Mouse (Mus musculus): ENCODE measurements around the gene Hdhd3. TPM values are rescaled to one million over a fixed set of nuclear protein-coding genes. Genes with fewer than 3 reads are reported as not detected.
"Not testable (repeated sequence)": the region's sequence is repeated elsewhere in the genome, so short reads cannot be mapped to it uniquely, and the experiment has no call there.

Gene Hdhd3
- polyA plus RNA-seq, 1 experiment from 2014 or later = 23.5 TPM

GRCm38 (mm10) chr4:62479593-62479936, 23.7 kb downstream of the Hdhd3 start:
- peak overlapping the region; percentile 87 for H3K4me2 ChIP-seq (replicated peaks; ENCODE audit: low read depth)
- not testable (repeated sequence) for H3K27me3 ChIP-seq (ENCODE audit: control insufficient read depth, insufficient read depth, low read length); H3K4me1 ChIP-seq (replicated peaks; ENCODE audit: control insufficient read depth, insufficient read depth); H3K9ac ChIP-seq (ENCODE audit: low read length); H3K27ac ChIP-seq (replicated peaks); DNase-seq (ENCODE audit: low spot score); ATAC-seq (ENCODE audit: low FRiP score, low TSS enrichment); H3K9me3 ChIP-seq (ENCODE audit: control insufficient read depth, low read length); H3K36me3 ChIP-seq (ENCODE audit: control insufficient read depth, insufficient read depth, low read length)
- peak overlapping the region; percentile 48 for H3K4me3 ChIP-seq (ENCODE audit: low read depth, low read length)
- peak; percentile 71 for TF ChIP-seq CTCF (IDR thresholded peaks at IDR 0.05; ENCODE audit: low read depth)
- WGBS = 11% methylated on average over 11 of the region's 11 CpGs

DNA sequence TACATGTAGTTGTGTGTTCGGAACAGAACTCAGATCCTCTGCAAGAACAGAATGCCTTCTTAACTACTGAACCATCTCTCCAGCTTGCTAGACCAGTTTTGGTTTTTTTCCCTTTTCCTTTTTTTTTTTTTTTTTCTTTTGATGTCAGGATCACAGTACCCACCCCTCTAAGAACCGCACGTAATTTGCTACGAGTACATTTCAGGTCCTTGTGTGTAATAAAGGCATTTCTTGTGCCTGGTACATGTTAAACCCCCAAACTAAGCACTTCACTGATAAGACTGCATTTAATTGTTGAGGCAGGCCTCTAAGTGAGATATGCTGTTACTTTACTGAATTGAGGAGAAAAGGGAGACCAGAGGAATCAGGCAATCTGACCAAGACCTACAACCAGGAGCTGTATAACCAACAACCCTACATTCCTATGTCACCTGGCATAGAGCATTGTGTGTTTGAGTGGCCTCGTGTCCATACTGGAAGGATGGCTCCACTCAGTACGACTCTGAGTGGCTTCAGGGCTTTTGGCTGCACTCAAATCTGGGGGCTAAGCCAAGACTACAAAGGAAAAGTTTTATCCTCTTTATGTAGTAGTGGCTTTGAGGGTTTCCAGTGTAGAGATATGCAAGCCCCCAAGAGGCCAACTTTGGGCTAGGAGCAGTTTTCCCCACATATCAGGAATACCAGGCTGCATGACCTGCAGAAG, 25.6 kb downstream of the Hdhd3 start:
- ATAC-seq (ENCODE audit: low FRiP score, low TSS enrichment) = no peak
- peaks cover 3% of the 10 kb centered on the region; the same call in 1 of the 2 replicates for H3K4me1 ChIP-seq (replicated peaks; ENCODE audit: control insufficient read depth, insufficient read depth)
- no peaks in the 10 kb centered on the region for H3K27me3 ChIP-seq (ENCODE audit: control insufficient read depth, insufficient read depth, low read length)
- TF ChIP-seq CTCF (IDR thresholded peaks at IDR 0.05; ENCODE audit: low read depth) (no peak), EP300 (optimal IDR thresholded peaks at IDR 0.05) (no peak)
- no peak overlapping the region for H3K27ac ChIP-seq (replicated peaks)
- no peaks in the 10 kb centered on the region for H3K9me3 ChIP-seq (ENCODE audit: control insufficient read depth, low read length)
- WGBS = 59% methylated on average over 6 of the region's 6 CpGs
- no peak overlapping the region for H3K4me2 ChIP-seq (replicated peaks; ENCODE audit: low read depth)
- no peak overlapping the region for H3K4me3 ChIP-seq (ENCODE audit: low read depth, low read length)
- H3K36me3 ChIP-seq (ENCODE audit: control insufficient read depth, insufficient read depth, low read length) = no peaks in the 10 kb centered on the region
- DNase-seq (ENCODE audit: low spot score) = no peak
- no peak overlapping the region for H3K9ac ChIP-seq (ENCODE audit: low read length)

GRCm38 (mm10) chr4:62475793-62476192, 27.5 kb downstream of the Hdhd3 start:
- H3K9ac ChIP-seq (ENCODE audit: low read length) = no peak overlapping the region
- H3K27me3 ChIP-seq (ENCODE audit: control insufficient read depth, insufficient read depth, low read length) = no peaks in the 10 kb centered on the region
- 67% methylated on average over 6 of the region's 6 CpGs for WGBS
- peaks cover 2% of the 10 kb centered on the region; the same call in 1 of the 2 replicates for H3K4me1 ChIP-seq (replicated peaks; ENCODE audit: control insufficient read depth, insufficient read depth)
- no peak overlapping the region for H3K27ac ChIP-seq (replicated peaks)
- H3K4me2 ChIP-seq (replicated peaks; ENCODE audit: low read depth) = no peak overlapping the region
- H3K4me3 ChIP-seq (ENCODE audit: low read depth, low read length) = no peak overlapping the region
- DNase-seq (ENCODE audit: low spot score) (no peak), ATAC-seq (ENCODE audit: low FRiP score, low TSS enrichment) (no peak)
- TF ChIP-seq EP300 (optimal IDR thresholded peaks at IDR 0.05) (no peak), CTCF (IDR thresholded peaks at IDR 0.05; ENCODE audit: low read depth) (no peak)
- H3K36me3 ChIP-seq (ENCODE audit: control insufficient read depth, insufficient read depth, low read length) = no peaks in the 10 kb centered on the region
- no peaks in the 10 kb centered on the region for H3K9me3 ChIP-seq (ENCODE audit: control insufficient read depth, low read length)

GRCm38 (mm10) chr4:62475131-62475530, 28.1 kb downstream of the Hdhd3 start:
- no peaks in the 10 kb centered on the region for H3K9me3 ChIP-seq (ENCODE audit: control insufficient read depth, low read length)
- no peak overlapping the region for H3K9ac ChIP-seq (ENCODE audit: low read length)
- whole genome bisulfite sequencing = 65% methylated on average over 2 of the region's 2 CpGs
- no peak overlapping the region for H3K4me2 ChIP-seq (replicated peaks; ENCODE audit: low read depth)
- H3K27ac ChIP-seq (replicated peaks) = no peak overlapping the region
- TF ChIP-seq CTCF (IDR thresholded peaks at IDR 0.05; ENCODE audit: low read depth) (no peak), EP300 (optimal IDR thresholded peaks at IDR 0.05) (no peak)
- H3K4me1 ChIP-seq (replicated peaks; ENCODE audit: control insufficient read depth, insufficient read depth) = no peaks in the 10 kb centered on the region
- H3K36me3 ChIP-seq (ENCODE audit: control insufficient read depth, insufficient read depth, low read length) = no peaks in the 10 kb centered on the region
- H3K27me3 ChIP-seq (ENCODE audit: control insufficient read depth, insufficient read depth, low read length) = no peaks in the 10 kb centered on the region
- ATAC-seq (ENCODE audit: low FRiP score, low TSS enrichment) (no peak), DNase-seq (ENCODE audit: low spot score) (no peak)
- H3K4me3 ChIP-seq (ENCODE audit: low read depth, low read length) = no peak overlapping the region

GRCm38 (mm10) chr4:62472071-62472470, 31.2 kb downstream of the Hdhd3 start:
- H3K9me3 ChIP-seq (ENCODE audit: control insufficient read depth, low read length) = no peaks in the 10 kb centered on the region
- no peak for TF ChIP-seq CTCF (IDR thresholded peaks at IDR 0.05; ENCODE audit: low read depth)
- no peak for TF ChIP-seq EP300 (optimal IDR thresholded peaks at IDR 0.05)
- WGBS = 85% methylated on average over 2 of the region's 2 CpGs

DNA sequence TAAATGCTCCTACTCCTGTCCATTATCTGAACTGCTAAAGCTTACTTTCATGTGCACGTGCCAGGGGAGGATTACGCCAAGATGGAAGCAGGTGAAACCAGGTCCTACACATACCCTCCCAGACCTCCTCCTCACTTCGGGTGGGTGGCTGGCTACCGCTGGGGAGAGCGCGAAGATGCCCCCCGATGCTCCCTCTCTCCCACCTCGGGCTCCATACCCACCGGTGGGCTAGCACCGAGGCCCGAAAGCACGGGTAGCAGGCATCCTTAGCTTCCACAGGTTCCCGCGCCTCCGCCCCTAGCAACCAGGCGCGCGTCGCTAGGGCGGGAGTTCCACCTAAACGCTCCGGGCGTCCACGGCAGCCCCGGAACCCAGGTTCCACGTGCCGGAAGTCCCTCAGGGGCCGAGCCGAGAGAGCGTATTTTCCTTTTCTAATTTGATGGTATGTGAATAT, 32.6 kb downstream of the Hdhd3 start, which contains the start of gene Wdr31:
Gene Wdr31 (minus strand): TSS at position 299 of the 454 bp plus-strand sequence.
- H3K4me3 ChIP-seq (ENCODE audit: low read depth, low read length) = peak within 1 kb of the TSS; percentile 59
- under 1% methylated on average over 30 of the region's 30 CpGs for WGBS
- ATAC-seq (ENCODE audit: low FRiP score, low TSS enrichment) (peak; percentile 94), DNase-seq (ENCODE audit: low spot score) (peak; percentile 88)
- H3K36me3 ChIP-seq (ENCODE audit: control insufficient read depth, insufficient read depth, low read length) = no peaks in the 10 kb centered on the region
- H3K9ac ChIP-seq (ENCODE audit: low read length) = peak within 1 kb of the TSS; percentile 62
- TF ChIP-seq CTCF (IDR thresholded peaks at IDR 0.05; ENCODE audit: low read depth) (no peak), EP300 (optimal IDR thresholded peaks at IDR 0.05) (no peak)
- H3K27me3 ChIP-seq (ENCODE audit: control insufficient read depth, insufficient read depth, low read length) = no peaks in the 10 kb centered on the region
- H3K4me1 ChIP-seq (replicated peaks; ENCODE audit: control insufficient read depth, insufficient read depth) = no peaks in the 10 kb centered on the region
- no peaks in the 10 kb centered on the region for H3K9me3 ChIP-seq (ENCODE audit: control insufficient read depth, low read length)
- peak within 1 kb of the TSS; percentile 77 for H3K4me2 ChIP-seq (replicated peaks; ENCODE audit: low read depth)
- H3K27ac ChIP-seq (replicated peaks) = no peak within 1 kb of the TSS

More at GRCm38 (mm10) chr4:62472071-62472470, 31.2 kb downstream of the Hdhd3 start:
- Histone ChIP-seq H3K27me3 (ENCODE audit: control insufficient read depth, insufficient read depth, low read length) (no peaks in the 10 kb centered on the region), H3K4me1 (replicated peaks; ENCODE audit: control insufficient read depth, insufficient read depth) (no peaks in the 10 kb centered on the region), H3K27ac (replicated peaks) (no peak overlapping the region), H3K4me3 (ENCODE audit: low read depth, low read length) (no peak overlapping the region), H3K36me3 (ENCODE audit: control insufficient read depth, insufficient read depth, low read length) (no peaks in the 10 kb centered on the region), H3K9ac (ENCODE audit: low read length) (no peak overlapping the region), H3K4me2 (replicated peaks; ENCODE audit: low read depth) (no peak overlapping the region)
- DNase-seq (ENCODE audit: low spot score) = no peak
- ATAC-seq (ENCODE audit: low FRiP score, low TSS enrichment) = no peak
